19 mouse cellular contexts compared by ENCODE assay signal in genomic region chr14:46803791-46804190, GRCm38 (mm10). TPM values are rescaled to one million over a fixed set of nuclear protein-coding genes. Genes with fewer than 3 reads are reported as not detected.
DNase-seq lines count a peak whose midpoint lies in the region; ATAC-seq and TF ChIP-seq lines count a peak whose summit lies in the region.
"Had no signal": no experiment of that assay in that cellular context is flagged by ENCODE, and none has a peak within 500 bp of the region (broad histone marks: within the 10 kb centered on the region; RNA-seq: fewer than 3 reads in every experiment).

No protein-coding gene starts in this region.

- no peak overlapping the region for H3K4me2 ChIP-seq in kidney, embryonic 14.5 days (replicated peaks; ENCODE audit: low read depth, low read length)
- no peak overlapping the region for H3K4me2 ChIP-seq in lung, postnatal 0 days (replicated peaks; ENCODE audit: low read depth, low read length)
- H3K4me2 ChIP-seq: heart, embryonic 11.5 days; hindbrain, embryonic 12.5 days; hindbrain, embryonic 15.5 days had no signal

- H3K27me3 ChIP-seq in kidney, adult 2 months (replicated peaks; ENCODE audit: control insufficient read depth, insufficient read depth, low read length) = no peaks in the 10 kb centered on the region
- H3K27me3 ChIP-seq in kidney, embryonic 14.5 days (ENCODE audit: control insufficient read depth, insufficient read depth, low read length) = no peaks in the 10 kb centered on the region
- H3K27me3 ChIP-seq in lung, postnatal 0 days (replicated peaks; ENCODE audit: insufficient read depth, low read length) = no peaks in the 10 kb centered on the region
- H3K27me3 ChIP-seq: hindbrain, embryonic 12.5 days; hindbrain, embryonic 15.5 days had no signal

- TF ChIP-seq CTCF in kidney, adult 2 months (conservative IDR thresholded peaks at IDR 0.05; ENCODE audit: insufficient read depth, insufficient read length, low read depth, low read length) = no peak
- no peak for TF ChIP-seq CTCF in lung, postnatal 0 days (IDR thresholded peaks at IDR 0.05)

- H3K4me1 ChIP-seq in kidney, adult 2 months (ENCODE audit: control insufficient read depth, insufficient read depth, low read length) = 0 out of 2 replicates have a peak, but pooled peaks cover 3% of the 10 kb centered on the region
- H3K4me1 ChIP-seq in kidney, embryonic 14.5 days (ENCODE audit: control insufficient read depth, insufficient read depth, low read length) = no peaks in the 10 kb centered on the region
- H3K4me1 ChIP-seq in lung, postnatal 0 days (ENCODE audit: insufficient read depth, low read depth, low read length) = no peaks in the 10 kb centered on the region
- H3K4me1 ChIP-seq: hindbrain, embryonic 12.5 days; hindbrain, embryonic 15.5 days had no signal

- ATAC-seq in kidney, embryonic 14.5 days (ENCODE audit: low FRiP score, low TSS enrichment) = no peak
- ATAC-seq in lung, postnatal 0 days = peak; percentile 62
- ATAC-seq: activated CD4-positive, CD25-positive, alpha-beta regulatory T cell, adult 4 months; forebrain, embryonic 14.5 days; forebrain, postnatal 0 days had no signal

- 62% methylated on average over 1 of the region's 1 CpGs for WGBS in kidney, adult 2 months
- 88% methylated on average over 1 of the region's 1 CpGs for WGBS in kidney, embryonic 14.5 days
- 75% methylated on average over 1 of the region's 1 CpGs for WGBS in lung, postnatal 0 days

- no peaks in the 10 kb centered on the region for H3K36me3 ChIP-seq in kidney, adult 2 months (ENCODE audit: control insufficient read depth, insufficient read depth, low read length)
- H3K36me3 ChIP-seq in kidney, embryonic 14.5 days (ENCODE audit: control insufficient read depth, insufficient read depth, low read length) = no peaks in the 10 kb centered on the region; the same call in 1 of the 2 replicates
- H3K36me3 ChIP-seq in lung, postnatal 0 days (ENCODE audit: insufficient read depth, low read length) = no peaks in the 10 kb centered on the region
- H3K36me3 ChIP-seq: hindbrain, embryonic 12.5 days had no signal

- TF ChIP-seq EP300 in lung, postnatal 0 days (IDR thresholded peaks at IDR 0.05) = no peak

- TF ChIP-seq POLR2A in kidney, adult 2 months (IDR thresholded peaks at IDR 0.05; ENCODE audit: low read depth, low read length) = no peak

- peak; percentile 29 for DNase-seq in kidney, adult 2 months
- no peak for DNase-seq in lung, postnatal 0 days (ENCODE audit: low spot score)
- no peak for DNase-seq in lung, postnatal 4 days
- DNase-seq in testis, postnatal 10 days (ENCODE audit: low spot score) = peak; percentile 16
- no peak for DNase-seq in testis, postnatal 14 days (ENCODE audit: low spot score)
- DNase-seq: adrenal gland, adult 8-10 months; adrenal gland, postnatal 25 days; cerebellum, adult 11-12 months; cerebellum, adult 8-10 months; cerebellum, postnatal 10 days; forebrain, postnatal 0 days; gastrocnemius, adult 2 months; gastrocnemius, postnatal 14 days had no signal

- H3K9me3 ChIP-seq in kidney, embryonic 14.5 days (ENCODE audit: control insufficient read depth, low read length) = no peaks in the 10 kb centered on the region
- H3K9me3 ChIP-seq in lung, postnatal 0 days (ENCODE audit: low read length) = no peaks in the 10 kb centered on the region
- H3K9me3 ChIP-seq: hindbrain, embryonic 12.5 days; hindbrain, embryonic 15.5 days had no signal

- no peak overlapping the region for H3K27ac ChIP-seq in kidney, adult 2 months (ENCODE audit: insufficient read depth, low read depth, low read length)
- H3K27ac ChIP-seq in kidney, embryonic 14.5 days (ENCODE audit: low read depth, low read length) = no peak overlapping the region
- H3K27ac ChIP-seq in lung, postnatal 0 days (ENCODE audit: low read length) = no peak overlapping the region
- H3K27ac ChIP-seq: gastrocnemius, adult 2 months; hindbrain, embryonic 12.5 days; hindbrain, embryonic 15.5 days had no signal

- H3K4me3 ChIP-seq in kidney, adult 2 months (ENCODE audit: insufficient read depth, low read depth, low read length) = no peak overlapping the region
- H3K4me3 ChIP-seq in kidney, embryonic 14.5 days (ENCODE audit: low read length) = no peak overlapping the region
- H3K4me3 ChIP-seq in lung, postnatal 0 days (ENCODE audit: low read depth, low read length) = no peak overlapping the region
- H3K4me3 ChIP-seq: gastrocnemius, adult 2 months; hindbrain, embryonic 12.5 days; hindbrain, embryonic 15.5 days had no signal

- H3K9ac ChIP-seq in kidney, embryonic 14.5 days (ENCODE audit: low read depth, low read length) = no peak overlapping the region
- no peak overlapping the region for H3K9ac ChIP-seq in lung, postnatal 0 days (replicated peaks; ENCODE audit: low read depth)
- H3K9ac ChIP-seq: forebrain, postnatal 0 days; hindbrain, embryonic 12.5 days; hindbrain, embryonic 15.5 days had no signal

RNA-seq across cellular contexts. Expression of gene Cnih1, which starts 15.6 kb away (rescaled TPM):
- polyA plus RNA-seq in kidney, adult 2 months (2012; rRNA removed) = 66.1 and 71.4 TPM in 2 replicates
- polyA plus RNA-seq in kidney, embryonic 14.5 days (2014; fragmentation: Nextera tagmentation; extraction: Ambion mirVana) = 206 and 209 TPM in 2 replicates
- polyA plus RNA-seq in lung, postnatal 0 days (2015; fragmentation: Nextera tagmentation; extraction: Ambion mirVana) = 133 and 137 TPM in 2 replicates

RNA-seq across cellular contexts. Expression of gene Gmfb, which starts 18.3 kb away (rescaled TPM):
- polyA plus RNA-seq in kidney, adult 2 months (2012; rRNA removed) = 14.4 and 20.7 TPM in 2 replicates
- 53.8 and 89.9 TPM in 2 replicates for polyA plus RNA-seq in kidney, embryonic 14.5 days (2014; fragmentation: Nextera tagmentation; extraction: Ambion mirVana)
- polyA plus RNA-seq in lung, postnatal 0 days (2015; fragmentation: Nextera tagmentation; extraction: Ambion mirVana) = 42.1 and 47.8 TPM in 2 replicates

RNA-seq across cellular contexts. Expression of gene Cgrrf1, which starts 28.1 kb away (rescaled TPM):
- 33.0 and 35.9 TPM in 2 replicates for polyA plus RNA-seq in kidney, adult 2 months (2012; rRNA removed)
- polyA plus RNA-seq in kidney, embryonic 14.5 days (2014; fragmentation: Nextera tagmentation; extraction: Ambion mirVana) = 30.6 and 38.6 TPM in 2 replicates
- polyA plus RNA-seq in lung, postnatal 0 days (2015; fragmentation: Nextera tagmentation; extraction: Ambion mirVana) = 54.6 and 54.8 TPM in 2 replicates

RNA-seq across cellular contexts. Expression of gene Cdkn3, which starts 43.5 kb away (rescaled TPM):
- 0.31 and 0.57 TPM in 2 replicates for polyA plus RNA-seq in kidney, adult 2 months (2012; rRNA removed)
- 48.1 and 63.2 TPM in 2 replicates for polyA plus RNA-seq in kidney, embryonic 14.5 days (2014; fragmentation: Nextera tagmentation; extraction: Ambion mirVana)
- polyA plus RNA-seq in lung, postnatal 0 days (2015; fragmentation: Nextera tagmentation; extraction: Ambion mirVana) = 5.2 and 8.2 TPM in 2 replicates

Comparison
In these comparisons a context has a peak if more than half of its experiments do, and no peak if none do; other contexts are left out.
1. DNase-seq: peak in kidney, adult 2 months (single experiment) and testis, postnatal 10 days (single experiment); none in lung, postnatal 0 days (single experiment), lung, postnatal 4 days (0 of 2) and testis, postnatal 14 days (single experiment).